Mouse (Mus musculus) liver, embryonic 16.5 days (tissue): Measurements from ENCODE around the gene Igll1. TPM values are rescaled to one million over a fixed set of nuclear protein-coding genes. Genes with fewer than 3 reads are reported as not detected.

Experiments used
- ATAC-seq: fragments of 200-750 bp; cut with Nextera tagmentation; 2 replicates; pipeline ENCODE4 v1.8.0; 2017; ENCODE audit warnings: low read depth, mild to moderate bottlenecking, moderate number of reproducible peaks, moderate library complexity
- H3K27ac ChIP-seq: fragments of 300-500 bp; sonication (generic); 2 replicates; pipeline ENCODE4 v1.5.1; 2014; ENCODE audit warnings: mild to moderate bottlenecking, low read length
- H3K27me3 ChIP-seq: fragments of 300-500 bp; sonication (generic); 2 replicates; pipeline ENCODE4 v1.6.1; 2014; ENCODE audit warnings: low read depth, low read length, mixed read lengths; ENCODE audit not compliant: control insufficient read depth, insufficient read depth
- H3K36me3 ChIP-seq: fragments of 300-500 bp; sonication (generic); 2 replicates; pipeline ENCODE4 v1.6.1; 2014; ENCODE audit warnings: mild to moderate bottlenecking; ENCODE audit not compliant: control insufficient read depth, insufficient read depth
- H3K4me1 ChIP-seq: fragments of 300-500 bp; sonication (generic); 2 replicates; pipeline ENCODE4 v1.6.1; 2014; ENCODE audit warnings: low read depth, low read length, mixed read lengths; ENCODE audit not compliant: control insufficient read depth
- H3K4me2 ChIP-seq: fragments of 300-500 bp; sonication (generic); 2 replicates; pipeline ENCODE4 v1.6.1; 2014; ENCODE audit warnings: low read depth, low read length, mixed read lengths
- H3K4me3 ChIP-seq: fragments of 300-500 bp; sonication (generic); 2 replicates; pipeline ENCODE4 v1.5.1; 2014; ENCODE audit warnings: low read depth, mild to moderate bottlenecking, low read length
- H3K9ac ChIP-seq: fragments of 300-500 bp; sonication (generic); 2 replicates; pipeline ENCODE4 v1.6.1; 2014; ENCODE audit warnings: low read depth, low read length
- H3K9me3 ChIP-seq: fragments of 300-500 bp; sonication (generic); replicated peaks from 2 replicates; pipeline ENCODE4 v1.6.1; 2016; ENCODE audit warnings: low read length; ENCODE audit not compliant: control insufficient read depth
- WGBS: fragments of 180-500 bp; shearing (Covaris S2); extraction: QIAGEN DNeasy Blood & Tissue Kit; methylation state at CpG from one replicate; pipeline ENCODE4 v1.1.7; 2014; ENCODE audit not compliant: insufficient replicate concordance; 5-methylcytosine and 5-hydroxymethylcytosine counted together
- polyA plus RNA-seq: library from polyadenylated mRNA; unstranded; fragments of >200 nt; fragmentation: Nextera tagmentation; extraction: Ambion mirVana; gene quantifications from 2 replicates; pipeline ENCODE4 v1.2.1, GENCODE M21; 2015

Gene Igll1
- polyA plus RNA-seq, 1 experiment from 2014 or later = 20.5 TPM

DNA sequence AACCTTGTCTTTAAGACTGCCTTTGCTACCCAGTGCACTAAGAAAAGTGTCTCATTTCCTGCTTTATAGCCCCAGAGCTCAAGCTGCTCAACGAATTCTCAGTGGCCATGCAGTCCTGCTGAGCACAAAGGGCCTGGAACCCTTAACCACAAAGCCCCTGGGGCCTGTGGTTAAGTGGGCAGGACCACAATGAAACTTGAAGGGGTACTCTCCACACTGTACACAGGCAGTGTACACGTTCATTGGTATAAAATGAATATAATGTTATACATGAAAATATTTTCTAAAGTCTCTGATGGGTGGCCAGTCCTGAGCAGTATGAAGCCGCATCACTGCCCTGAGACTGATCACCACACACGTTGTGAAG is 32.2 kb upstream of the Igll1 start:
- Histone ChIP-seq H3K4me2 (peak overlapping the region; percentile 79), H3K4me3 (peak overlapping the region; percentile 68; the same call in 1 of the 2 replicates), H3K4me1 (peaks cover 16% of the 10 kb centered on the region), H3K9ac (peak overlapping the region; percentile 16; the same call in 1 of the 2 replicates), H3K36me3 (peaks cover 15% of the 10 kb centered on the region), H3K27ac (peak overlapping the region; percentile 33), H3K27me3 (no peaks in the 10 kb centered on the region), H3K9me3 (no peaks in the 10 kb centered on the region)
- no peak for ATAC-seq
- 12% methylated on average over 4 of the region's 4 CpGs for WGBS

DNA sequence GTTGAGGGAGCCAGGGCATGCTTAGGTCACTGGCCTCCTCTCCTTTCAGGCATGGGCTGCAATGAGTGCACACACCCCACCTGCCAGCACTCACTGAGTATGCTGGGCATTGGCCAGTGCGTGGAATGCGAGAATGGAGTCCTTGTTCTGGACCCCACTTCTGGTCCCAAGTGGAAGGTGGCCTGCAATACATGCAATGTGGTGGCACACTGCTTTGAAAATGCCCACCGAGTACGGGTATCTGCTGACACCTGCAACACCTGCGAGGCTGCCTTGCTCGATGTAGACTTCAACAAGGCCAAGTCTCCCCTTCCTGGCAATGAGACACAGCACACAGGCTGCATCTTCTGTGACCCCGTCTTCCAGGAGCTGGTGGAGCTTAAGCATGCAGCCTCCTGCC is 28.6 kb upstream of the Igll1 start:
- no peak overlapping the region for H3K9ac ChIP-seq
- H3K4me3 ChIP-seq = no peak overlapping the region
- no peak overlapping the region for H3K27ac ChIP-seq
- WGBS = 82% methylated on average over 7 of the region's 7 CpGs
- H3K4me1 ChIP-seq = peaks cover 11% of the 10 kb centered on the region
- no peaks in the 10 kb centered on the region for H3K27me3 ChIP-seq
- H3K9me3 ChIP-seq = no peaks in the 10 kb centered on the region
- no peak overlapping the region for H3K4me2 ChIP-seq
- no peak for ATAC-seq
- peaks cover 35% of the 10 kb centered on the region for H3K36me3 ChIP-seq

DNA sequence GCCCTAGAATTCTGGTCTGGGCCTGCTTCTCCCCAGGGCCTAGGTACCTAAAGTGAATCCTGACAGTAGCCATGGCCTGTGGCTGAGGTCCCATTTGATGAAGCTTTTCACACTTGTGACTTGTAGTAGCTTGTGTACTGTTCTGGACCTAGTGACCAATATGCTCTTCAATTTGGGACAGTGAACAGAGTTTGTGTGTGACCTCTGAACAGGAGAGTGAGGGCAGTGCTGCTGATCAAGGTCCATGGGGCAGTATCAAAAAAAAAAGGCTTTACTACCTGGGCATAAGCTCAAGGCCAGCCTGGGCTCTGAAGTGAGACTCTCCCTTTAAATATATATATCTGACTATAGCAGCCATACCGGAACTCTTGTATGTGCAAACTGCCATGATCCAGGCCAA is 24.6 kb upstream of the Igll1 start:
- peaks cover 54% of the 10 kb centered on the region for H3K36me3 ChIP-seq
- WGBS = 90% methylated on average over 1 of the region's 1 CpGs

DNA sequence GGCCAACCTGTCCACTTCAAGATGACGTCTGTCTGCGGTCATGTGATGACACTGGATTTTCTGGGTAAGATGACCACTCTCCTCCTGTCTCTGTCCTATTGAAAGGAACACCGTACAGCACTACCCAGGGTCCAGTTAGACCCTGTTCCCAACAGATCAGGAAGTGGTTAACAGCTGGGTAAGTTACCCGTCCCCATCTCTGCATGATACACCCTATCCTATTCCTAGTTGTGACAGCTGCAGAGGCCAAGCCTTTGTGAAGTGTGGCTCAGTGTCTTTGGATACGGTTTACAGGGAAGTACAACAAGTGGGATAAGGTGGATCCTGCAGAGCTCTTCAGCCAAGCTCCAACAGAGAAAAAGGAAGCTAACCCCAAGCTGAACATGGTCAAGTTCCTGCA is 15.2 kb upstream of the Igll1 start:
- H3K9ac ChIP-seq = no peak overlapping the region
- no peaks in the 10 kb centered on the region for H3K4me1 ChIP-seq
- H3K4me2 ChIP-seq = no peak overlapping the region
- no peaks in the 10 kb centered on the region for H3K9me3 ChIP-seq
- no peak for ATAC-seq
- no peak overlapping the region for H3K4me3 ChIP-seq
- 69% methylated on average over 5 of the region's 5 CpGs for WGBS
- no peak overlapping the region for H3K27ac ChIP-seq
- H3K36me3 ChIP-seq = peaks cover 40% of the 10 kb centered on the region
- H3K27me3 ChIP-seq = no peaks in the 10 kb centered on the region

More for the DNA sequence above, 24.6 kb upstream of the Igll1 start:
- Histone ChIP-seq H3K4me2 (no peak overlapping the region), H3K9ac (no peak overlapping the region), H3K27ac (no peak overlapping the region), H3K27me3 (no peaks in the 10 kb centered on the region), H3K4me1 (no peaks in the 10 kb centered on the region; the same call in 1 of the 2 replicates), H3K4me3 (no peak overlapping the region), H3K9me3 (no peaks in the 10 kb centered on the region)
- ATAC-seq = no peak

DNA sequence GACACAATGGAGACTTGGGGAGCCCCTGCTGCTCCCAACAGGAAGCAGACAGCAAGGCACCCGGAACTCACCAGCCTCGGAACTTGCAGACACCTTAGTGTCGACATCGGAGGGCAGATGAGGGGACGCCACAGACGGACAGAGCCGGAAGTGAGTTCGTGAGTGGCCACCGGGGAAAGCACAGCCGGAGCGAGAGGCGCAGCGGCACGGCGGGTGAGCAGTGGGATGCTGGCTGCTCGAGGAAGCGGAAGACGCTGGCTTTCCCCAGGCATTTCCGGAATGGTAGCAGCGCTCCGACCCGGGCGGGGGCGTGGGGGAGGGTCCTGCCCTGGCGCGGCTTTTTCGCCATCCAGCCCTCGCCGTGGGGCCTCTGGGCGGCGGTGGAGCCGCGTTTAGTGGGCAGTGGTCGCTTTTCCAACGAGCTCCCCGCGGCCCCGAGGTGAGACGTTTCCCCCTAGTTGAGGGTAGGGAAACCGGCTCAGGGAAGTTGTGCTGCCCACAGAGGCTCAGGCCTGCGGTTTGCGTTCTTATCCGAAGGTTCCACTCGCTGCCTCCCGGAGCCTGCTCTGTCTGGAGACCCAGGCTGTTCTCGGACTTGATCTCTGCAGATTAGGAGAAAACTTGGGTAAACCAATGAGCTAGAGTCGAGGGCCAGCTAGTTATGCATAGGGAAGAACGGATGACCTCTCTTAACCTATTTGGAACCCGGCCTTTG is 7.0 kb upstream of the Igll1 start, which contains the start of the genes Top3b and Vpreb1:
TSS of gene Top3b (plus strand) at position 120 of the 715 bp plus-strand sequence.
TSS of gene Vpreb1 (minus strand) at position 227 of the 715 bp plus-strand sequence.
- Histone ChIP-seq H3K4me3 (peak within 1 kb of the TSS; percentile 83), H3K9ac (peak within 1 kb of the TSS; percentile 88), H3K4me2 (peak within 1 kb of the TSS; percentile 67), H3K9me3 (no peaks in the 10 kb centered on the region), H3K4me1 (peaks cover 9% of the 10 kb centered on the region), H3K36me3 (peaks cover 5% of the 10 kb centered on the region; the same call in 1 of the 2 replicates), H3K27me3 (no peaks in the 10 kb centered on the region), H3K27ac (peak within 1 kb of the TSS; percentile 89)
- under 1% methylated on average over 44 of the region's 49 CpGs for WGBS
- ATAC-seq = peak; percentile 96

DNA sequence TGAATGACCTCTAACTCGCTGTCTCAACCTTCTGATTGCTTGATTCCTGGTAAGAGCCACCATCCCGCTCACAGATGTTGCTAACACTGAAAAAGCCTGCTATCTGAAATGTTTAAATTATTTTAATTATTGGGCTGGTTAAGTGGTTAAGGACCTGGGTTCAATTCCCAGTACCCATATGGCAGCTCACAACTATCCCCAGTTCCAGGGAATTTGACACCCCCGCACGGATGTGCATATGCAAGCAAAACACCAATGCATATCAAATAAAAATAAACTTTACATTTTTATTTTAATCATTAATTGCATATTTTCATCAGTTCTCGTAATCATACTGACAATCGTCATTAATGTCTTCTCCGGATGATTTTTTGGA is 6.4 kb upstream of the Igll1 start:
- Histone ChIP-seq H3K4me2 (peak overlapping the region; percentile 67), H3K36me3 (peaks cover 2% of the 10 kb centered on the region; the same call in 1 of the 2 replicates), H3K4me3 (peak overlapping the region; percentile 83), H3K4me1 (peaks cover 9% of the 10 kb centered on the region), H3K9ac (peak overlapping the region; percentile 88), H3K27ac (no peak overlapping the region; the same call in 1 of the 2 replicates), H3K9me3 (no peaks in the 10 kb centered on the region), H3K27me3 (no peaks in the 10 kb centered on the region)
- 35% methylated on average over 7 of the region's 7 CpGs for WGBS
- ATAC-seq = no peak

DNA sequence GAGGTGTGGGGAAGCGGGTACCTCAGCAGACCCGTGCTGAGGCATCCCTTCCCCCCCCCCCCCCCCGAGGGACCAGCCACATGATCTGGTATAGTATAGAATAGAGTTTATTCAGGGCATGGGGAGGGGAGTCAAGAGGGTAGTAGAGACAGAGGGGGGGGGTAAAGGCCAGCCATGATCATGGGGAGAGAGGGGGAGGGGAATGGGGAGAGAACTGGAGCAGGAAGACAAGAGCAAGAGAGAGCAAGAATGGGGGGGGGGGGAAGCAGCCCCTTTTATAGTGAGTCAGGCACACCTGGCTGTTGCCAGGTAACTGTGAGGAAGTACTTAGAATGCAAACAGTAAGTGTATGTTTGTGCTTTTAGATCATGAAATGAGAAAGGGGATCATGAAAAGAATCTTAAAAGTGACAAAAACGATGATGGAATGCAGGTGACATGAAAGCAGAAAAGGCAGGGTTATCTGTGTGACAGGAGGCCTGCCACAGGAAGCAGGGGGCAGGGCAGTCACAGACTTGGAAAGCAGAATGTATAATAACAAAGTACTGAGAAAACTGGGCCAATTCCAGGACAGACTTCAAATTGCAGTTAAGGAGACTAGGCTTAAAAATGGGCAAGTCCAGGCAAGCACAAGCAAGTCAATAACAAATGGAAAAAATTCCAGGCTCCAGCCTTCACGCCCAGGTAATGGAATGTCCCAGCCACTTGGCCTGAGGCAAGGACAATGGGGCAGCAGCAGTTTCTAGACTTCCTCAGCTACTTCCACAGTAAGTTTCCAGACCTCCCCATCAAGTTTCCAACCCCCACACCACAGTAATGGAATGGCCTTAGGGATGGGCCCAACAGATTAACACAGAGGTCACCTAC is 2.1 kb upstream of the Igll1 start:
- Histone ChIP-seq H3K27me3 (no peaks in the 10 kb centered on the region), H3K9ac (no peak overlapping the region), H3K4me3 (no peak overlapping the region), H3K9me3 (no peaks in the 10 kb centered on the region), H3K4me2 (no peak overlapping the region), H3K4me1 (peaks cover 2% of the 10 kb centered on the region), H3K36me3 (no peaks in the 10 kb centered on the region), H3K27ac (peak overlapping the region; percentile 34; the same call in 1 of the 2 replicates)
- ATAC-seq = no peak
- whole genome bisulfite sequencing = 27% methylated on average over 4 of the region's 5 CpGs

DNA sequence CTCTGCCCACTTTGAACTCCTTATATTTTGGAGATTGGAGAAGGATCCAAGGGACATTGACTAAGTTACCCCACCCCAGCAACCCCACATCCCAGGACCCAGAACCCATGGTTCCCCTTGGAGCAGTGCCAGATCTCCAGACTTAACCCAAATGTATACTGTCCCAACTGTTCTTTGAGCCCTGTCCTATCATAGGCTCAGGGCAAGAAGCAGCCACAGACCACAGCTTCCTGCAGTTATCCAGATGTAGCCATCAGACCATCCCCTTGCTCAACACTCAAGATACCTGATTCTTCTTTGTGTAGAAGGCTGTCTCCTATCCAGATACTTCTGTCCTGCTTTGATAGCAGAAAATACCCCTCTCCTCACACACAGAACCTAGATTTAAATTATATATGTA is 1.4 kb upstream of the Igll1 start:
- ATAC-seq = 0 out of 2 replicates have a peak, but pooled peaks have one; percentile 48

DNA sequence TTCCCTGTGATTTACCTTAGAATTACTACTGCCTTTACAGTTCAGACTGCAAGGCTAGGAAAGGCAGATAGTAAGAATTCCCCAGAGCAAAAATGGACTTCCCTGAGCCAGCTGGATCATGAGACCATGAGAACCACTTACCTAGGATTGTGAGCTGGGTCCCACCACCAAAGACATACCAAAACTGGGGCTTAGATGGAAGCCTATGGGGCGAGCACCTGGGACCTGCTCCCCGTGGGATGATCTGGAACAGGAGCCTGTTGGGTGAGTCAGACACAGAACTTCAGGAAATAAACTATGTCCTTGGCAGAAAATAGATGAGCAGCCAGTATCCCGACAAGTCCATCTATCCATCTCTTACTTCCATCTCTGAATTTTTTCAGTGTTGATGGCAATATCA is 1.5 kb downstream of the Igll1 start:
- ATAC-seq = no peak
- Histone ChIP-seq H3K36me3 (no peaks in the 10 kb centered on the region), H3K27ac (no peak overlapping the region), H3K4me1 (no peaks in the 10 kb centered on the region), H3K9me3 (no peaks in the 10 kb centered on the region), H3K27me3 (no peaks in the 10 kb centered on the region), H3K4me3 (no peak overlapping the region), H3K4me2 (no peak overlapping the region), H3K9ac (no peak overlapping the region)
- 61% methylated on average over 3 of the region's 3 CpGs for WGBS

More for the DNA sequence above, 1.4 kb upstream of the Igll1 start:
- Histone ChIP-seq H3K36me3 (no peaks in the 10 kb centered on the region), H3K9ac (no peak overlapping the region), H3K9me3 (no peaks in the 10 kb centered on the region), H3K4me1 (peaks cover 1% of the 10 kb centered on the region), H3K27me3 (no peaks in the 10 kb centered on the region), H3K4me3 (no peak overlapping the region), H3K27ac (no peak overlapping the region), H3K4me2 (no peak overlapping the region)
